Mouse (Mus musculus) testis, postnatal 14 days (tissue): ENCODE measurements around the gene Inpp5a.

Source experiments
- DNase-seq: peaks from one replicate; pipeline ENCODE4 v3.0.0; 2021; ENCODE audit warnings: low spot score

The Inpp5a gene

DNA sequence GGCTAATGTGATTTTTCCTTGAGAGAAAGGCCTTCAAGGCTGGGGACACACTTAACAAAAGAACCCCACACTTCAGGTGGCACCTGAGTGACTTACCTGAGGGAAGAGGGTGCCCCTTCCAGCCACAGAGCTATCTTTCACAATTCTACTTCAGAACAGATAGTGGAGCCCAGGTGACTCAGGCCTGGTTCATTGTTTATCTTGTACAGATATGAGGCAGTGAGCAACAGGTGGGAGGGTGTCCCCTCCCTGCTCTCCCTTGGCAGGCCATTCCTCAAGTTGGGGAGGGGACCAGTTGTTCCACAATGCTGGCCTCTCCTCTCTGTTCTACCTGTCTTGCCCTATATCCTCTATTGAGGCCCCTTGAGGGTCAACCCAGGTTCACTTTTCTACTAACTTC lies 17.5 kb upstream of the Inpp5a start:
- no peak for DNase-seq

DNA sequence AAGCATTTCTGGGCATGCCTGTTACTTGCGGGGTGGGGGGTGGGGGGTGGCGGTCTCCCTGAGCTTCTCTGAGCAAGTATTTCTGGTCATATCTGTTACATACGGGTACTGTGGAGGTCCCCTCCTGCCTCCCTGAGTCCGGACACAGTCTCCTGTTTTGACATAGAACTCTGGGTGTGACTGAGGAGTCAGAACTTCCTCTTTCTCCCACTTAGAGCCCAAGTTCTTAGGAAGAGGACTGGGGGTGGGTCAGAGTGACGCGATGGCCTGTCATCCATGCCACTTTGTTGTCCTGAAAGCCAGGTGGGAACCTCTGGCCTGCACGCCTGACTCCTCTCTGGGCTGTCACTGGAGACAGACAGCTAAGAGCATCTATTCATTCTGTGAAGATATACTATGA lies 11.5 kb upstream of the Inpp5a start:
- DNase-seq = no peak

- no peak for DNase-seq
Observed at GRCm38 (mm10) chr7:139378355-139378754, 10.6 kb upstream of the Inpp5a start.

- no peak for DNase-seq
Observed at GRCm38 (mm10) chr7:139379745-139380144, 9.2 kb upstream of the Inpp5a start.

- no peak for DNase-seq
Observed at GRCm38 (mm10) chr7:139380225-139380624, 8.7 kb upstream of the Inpp5a start.

- no peak for DNase-seq
Observed at GRCm38 (mm10) chr7:139381877-139382276, 7.0 kb upstream of the Inpp5a start.

DNA sequence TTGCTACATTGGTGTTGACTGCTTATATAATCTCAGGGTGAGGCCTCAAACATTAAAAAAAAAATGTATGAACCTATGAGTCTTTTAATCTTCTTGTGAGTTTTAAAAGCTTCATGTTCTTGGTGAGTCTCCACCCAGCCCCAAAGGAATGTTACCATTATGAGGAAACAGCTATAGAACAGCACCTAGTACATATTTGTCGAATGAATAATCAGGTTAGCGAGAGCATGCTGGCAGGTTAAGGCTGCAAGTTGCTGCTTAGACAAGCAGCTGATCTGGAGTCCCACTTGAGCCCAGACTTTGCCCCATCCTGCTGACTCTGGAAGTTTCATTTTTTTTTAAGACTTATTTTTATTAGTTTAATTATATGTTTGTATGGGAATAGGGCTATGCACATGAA lies 6.1 kb upstream of the Inpp5a start:
- no peak for DNase-seq

DNA sequence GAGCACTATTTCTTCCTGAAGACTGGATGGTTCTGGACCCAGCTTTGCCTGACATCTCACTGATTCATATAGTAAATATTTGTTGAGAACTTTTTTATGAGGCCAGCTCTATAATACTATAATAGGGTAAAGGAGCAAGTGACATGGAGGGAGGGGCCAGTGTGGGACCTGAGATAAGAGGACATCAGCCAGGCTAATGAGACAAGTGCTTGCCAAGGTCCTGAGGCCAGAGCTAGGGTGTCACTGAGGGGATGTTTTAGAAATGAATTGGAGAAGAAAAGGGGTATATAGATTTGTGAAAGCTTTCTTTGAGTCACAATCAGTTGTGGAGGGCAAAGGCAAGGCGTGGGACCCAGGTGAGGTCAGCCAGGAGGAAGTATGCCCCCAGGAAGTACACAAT lies 4.4 kb upstream of the Inpp5a start:
- no peak for DNase-seq

DNA sequence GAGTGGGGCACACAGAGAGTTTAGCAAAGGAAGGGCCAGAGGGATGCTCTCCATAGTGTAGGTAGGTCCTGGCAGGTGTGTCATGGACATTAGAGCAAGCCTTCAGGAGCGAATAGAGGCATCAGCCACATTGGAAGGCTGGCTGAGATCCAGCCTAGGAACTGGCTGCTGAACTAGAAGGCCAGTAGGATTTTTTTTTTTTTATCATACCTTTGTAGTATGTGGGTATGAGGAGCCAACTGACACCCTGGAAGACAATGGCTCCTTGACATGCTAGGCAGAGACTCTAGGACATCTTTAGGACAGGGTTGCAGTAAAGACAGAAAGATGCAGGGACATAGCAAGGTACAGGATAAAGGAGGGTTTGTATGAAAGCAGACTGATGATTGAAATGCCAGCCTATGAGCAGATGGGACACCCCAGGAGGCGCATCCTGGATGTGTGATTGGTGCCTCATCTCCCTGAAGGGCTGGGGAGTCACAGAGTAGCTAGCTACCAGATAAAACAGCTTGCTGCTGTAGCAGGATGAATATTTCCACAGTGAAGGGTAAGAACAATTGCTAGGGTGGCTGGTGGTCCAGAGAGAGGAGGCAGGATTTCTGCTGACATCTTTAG lies 3.9 kb upstream of the Inpp5a start:
- no peak for DNase-seq

- no peak for DNase-seq
Observed at GRCm38 (mm10) chr7:139386933-139387690, 1.8 kb upstream of the Inpp5a start.

DNA sequence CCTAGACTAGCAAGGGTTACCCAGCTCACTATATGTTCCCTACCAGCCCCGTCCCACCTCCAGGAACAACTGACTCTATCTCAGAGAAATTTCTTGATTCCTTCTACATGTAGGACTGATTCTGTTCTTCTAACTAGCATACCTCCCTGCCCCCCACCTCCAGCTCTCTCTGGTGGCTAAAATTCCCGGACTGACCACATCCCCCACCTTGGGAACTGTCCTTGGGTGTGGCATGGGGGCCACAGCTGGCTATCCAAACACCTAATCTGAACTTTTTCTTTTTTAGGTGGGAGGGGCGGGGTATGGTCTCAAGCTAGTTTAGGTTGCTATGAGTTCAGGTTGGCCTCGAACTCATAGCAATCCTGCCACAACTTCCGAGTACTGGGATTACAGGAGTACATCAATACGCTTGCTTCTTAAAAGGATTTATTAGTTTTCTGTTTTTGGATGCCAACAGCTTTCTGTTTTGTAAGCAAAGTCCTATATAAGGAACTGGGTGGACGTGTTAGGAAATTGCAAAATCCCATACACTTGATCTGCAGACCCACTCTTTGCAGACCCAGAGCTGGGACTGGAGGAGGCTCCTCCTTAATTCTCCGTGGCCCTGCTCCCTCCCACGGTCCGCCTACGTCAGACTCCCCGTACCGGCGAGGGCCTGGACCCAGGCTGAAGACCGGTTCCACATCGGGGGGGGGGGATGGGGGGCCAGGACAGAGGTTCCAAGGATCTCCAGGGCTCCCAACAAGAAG lies 814 bp upstream of the Inpp5a start:
- peak; percentile 36 for DNase-seq

DNA sequence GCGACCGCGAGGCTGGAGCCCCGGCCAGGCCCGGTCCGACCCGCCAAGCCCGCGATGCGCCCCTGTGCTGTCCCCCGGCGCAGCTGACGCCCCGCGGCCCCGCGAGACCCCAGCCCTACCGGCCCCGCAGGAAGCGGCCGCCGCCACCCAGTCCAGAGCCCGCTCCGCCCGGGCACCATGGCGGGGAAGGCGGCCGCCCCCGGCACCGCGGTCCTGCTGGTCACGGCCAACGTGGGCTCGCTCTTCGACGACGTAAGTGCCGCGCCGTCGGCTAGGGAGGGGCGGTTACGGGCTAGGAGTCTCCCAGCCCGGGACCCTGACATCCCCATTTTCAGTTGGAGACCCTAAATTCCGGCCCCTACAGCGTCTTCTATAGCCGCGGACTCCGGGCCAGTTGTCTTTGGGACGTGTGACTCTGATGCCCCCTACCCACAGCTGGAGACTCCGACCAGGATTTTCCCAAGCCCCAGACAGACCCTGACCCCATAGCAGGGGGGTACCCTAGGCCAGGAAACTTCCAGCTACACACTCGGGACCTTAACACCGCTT lies 378 bp downstream of the Inpp5a start:
- peak; percentile 34 for DNase-seq

- no peak for DNase-seq
Observed at GRCm38 (mm10) chr7:139390380-139390779, 1.5 kb downstream of the Inpp5a start.

- no peak for DNase-seq
Observed at GRCm38 (mm10) chr7:139390926-139391325, 2.0 kb downstream of the Inpp5a start.

GRCm38 (mm10) chr7:139391691-139392090 lies 2.8 kb downstream of the Inpp5a start:
- DNase-seq = no peak

- no peak for DNase-seq
Observed at GRCm38 (mm10) chr7:139392106-139392505, 3.2 kb downstream of the Inpp5a start.

DNA sequence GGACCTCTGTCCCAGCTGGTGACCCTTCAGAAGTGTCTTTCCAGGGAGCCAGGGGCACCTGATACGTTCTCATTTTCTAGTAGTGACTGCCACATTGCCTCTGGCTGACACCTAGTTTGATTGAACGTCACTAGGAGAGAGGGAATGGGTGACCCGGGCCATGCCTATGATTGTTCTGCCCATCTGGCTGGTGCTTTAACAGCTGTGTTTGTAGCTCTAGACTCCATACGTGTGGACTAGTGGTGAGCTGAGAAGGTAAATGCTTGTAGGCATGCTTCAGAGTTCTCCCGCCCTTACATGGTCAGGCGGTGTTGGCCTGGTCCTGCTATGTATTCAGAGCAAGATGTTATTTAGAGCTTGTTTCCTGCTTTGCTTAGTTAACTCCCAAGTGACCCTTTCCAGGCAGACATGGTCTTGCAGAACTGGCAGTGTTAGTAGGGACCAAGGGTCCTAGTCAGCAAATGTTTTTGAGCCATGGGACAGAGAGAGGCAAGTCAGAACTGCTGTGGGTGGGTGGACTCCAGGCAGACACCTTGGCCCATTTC lies 3.9 kb downstream of the Inpp5a start:
- DNase-seq = no peak

DNA sequence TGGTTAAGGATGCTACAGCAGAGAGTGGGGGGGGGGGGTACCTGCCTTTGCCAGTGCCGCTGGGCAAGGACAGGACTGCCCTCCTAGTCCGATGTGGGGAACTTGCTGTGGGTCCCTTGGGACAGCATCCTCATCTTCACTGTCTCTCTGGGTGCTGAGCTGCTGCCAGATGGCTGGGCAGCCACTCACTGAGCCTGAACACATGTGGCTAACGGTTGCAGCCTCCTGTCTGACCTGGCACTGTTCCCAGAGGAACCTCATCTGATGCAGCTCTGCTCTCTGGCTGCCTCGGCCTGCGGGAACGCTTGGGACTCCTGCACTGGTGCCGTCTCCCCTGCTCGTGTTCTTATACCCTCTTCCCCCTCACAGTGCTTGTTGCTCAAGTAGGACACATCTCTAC lies 8.6 kb downstream of the Inpp5a start:
- peak; percentile 24 for DNase-seq

- no peak for DNase-seq
Observed at GRCm38 (mm10) chr7:139398111-139398510, 9.2 kb downstream of the Inpp5a start.

- no peak for DNase-seq
Observed at GRCm38 (mm10) chr7:139398530-139399021, 9.7 kb downstream of the Inpp5a start.

DNA sequence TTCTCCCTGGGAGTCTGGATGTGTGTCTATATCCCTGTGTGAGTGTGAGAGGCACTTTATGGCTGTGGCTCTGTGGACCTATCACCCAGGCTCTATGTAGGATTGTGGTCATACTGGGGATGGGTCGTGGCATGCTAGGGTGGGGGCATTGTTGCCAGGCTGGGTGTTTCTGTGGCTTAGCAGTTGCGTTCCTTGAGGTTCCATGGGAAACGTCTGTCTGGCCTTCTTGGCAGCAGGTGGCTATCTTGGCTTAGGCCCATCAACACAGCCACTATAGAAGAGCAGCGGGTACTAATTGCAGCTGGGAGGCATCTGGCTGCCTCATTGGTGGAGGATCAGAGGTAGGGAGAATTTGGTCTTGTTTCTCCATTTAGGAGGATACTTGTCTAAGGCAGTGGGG lies 10.7 kb downstream of the Inpp5a start:
- DNase-seq = no peak

GRCm38 (mm10) chr7:139399977-139400685 lies 11.2 kb downstream of the Inpp5a start:
- no peak for DNase-seq
